Mouse (Mus musculus) forebrain, embryonic 10.5 days (tissue): ENCODE measurements around the gene Tcp10c. TPM values are rescaled to one million over a fixed set of nuclear protein-coding genes. Genes with fewer than 3 reads are reported as not detected.
"Not testable (repeated sequence)": the region's sequence is repeated elsewhere in the genome, so short reads cannot be mapped to it uniquely, and the experiment has no call there.

ENCODE experiments used
- DNase-seq: peaks from one replicate; pipeline ENCODE4 v3.0.0-alpha.2; 2017; ENCODE audit warnings: low spot score; ENCODE audit errors: extremely low spot score
- H3K27ac ChIP-seq: fragments of 300-500 bp; sonication (generic); 2 replicates; pipeline ENCODE4 v1.5.1; 2016; ENCODE audit warnings: mild to moderate bottlenecking
- H3K27me3 ChIP-seq: fragments of 300-500 bp; sonication (generic); 2 replicates; pipeline ENCODE4 v1.6.1; 2016; ENCODE audit warnings: mild to moderate bottlenecking; ENCODE audit not compliant: poor library complexity, severe bottlenecking
- H3K36me3 ChIP-seq: fragments of 300-500 bp; sonication (generic); replicated peaks from 2 replicates; pipeline ENCODE4 v1.6.1; 2016; ENCODE audit warnings: mild to moderate bottlenecking, moderate library complexity
- H3K4me1 ChIP-seq: fragments of 300-500 bp; sonication (generic); 2 replicates; pipeline ENCODE4 v1.6.1; 2016
- H3K4me3 ChIP-seq: fragments of 300-500 bp; sonication (generic); 2 replicates; pipeline ENCODE4 v1.5.1; 2016; ENCODE audit warnings: mild to moderate bottlenecking, moderate library complexity
- H3K9me3 ChIP-seq: fragments of 300-500 bp; sonication (generic); 2 replicates; pipeline ENCODE4 v1.6.1; 2016; ENCODE audit warnings: mild to moderate bottlenecking, moderate library complexity
- WGBS: fragments of 180-500 bp; shearing (Covaris S2); methylation state at CpG from one replicate; pipeline ENCODE4 v1.1.7; 2016; 5-methylcytosine and 5-hydroxymethylcytosine counted together
- polyA plus RNA-seq: library from polyadenylated mRNA; unstranded; fragments of >200 nt; fragmentation: Nextera tagmentation; extraction: Ambion mirVana; gene quantifications from 2 replicates; pipeline ENCODE4 v1.2.1, GENCODE M21; 2016

Tcp10c gene
- not detected in 2 replicates for polyA plus RNA-seq

DNA sequence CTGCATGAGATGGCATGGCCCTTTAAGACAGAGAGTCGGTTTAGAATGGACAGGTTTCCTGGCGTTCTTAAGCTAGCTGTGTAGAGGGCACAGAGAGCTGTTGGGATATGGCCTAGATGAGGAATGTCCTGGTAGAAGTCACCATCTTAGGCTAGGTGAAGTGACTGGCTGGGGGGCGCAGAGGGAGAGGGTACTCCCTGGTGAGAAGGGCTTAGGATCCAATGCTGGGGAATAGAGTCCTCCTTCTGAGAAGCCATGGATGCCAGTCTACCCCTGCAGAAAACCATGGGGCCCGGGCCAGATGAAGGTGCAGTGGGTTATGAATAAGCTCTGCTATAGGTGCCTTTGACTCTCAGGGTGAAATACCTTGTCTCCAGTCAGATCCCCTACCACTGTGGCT is at the start of gene Tcp10c:
TSS of gene Tcp10c (plus strand) at position 52 of the 400 bp plus-strand sequence.
- peaks cover 42% of the 10 kb centered on the region for H3K9me3 ChIP-seq
- H3K27me3 ChIP-seq, H3K4me1 ChIP-seq, DNase-seq, H3K27ac ChIP-seq, H3K4me3 ChIP-seq, H3K36me3 ChIP-seq: not testable (repeated sequence)
- 89% methylated on average over 4 of the region's 4 CpGs for WGBS

- not testable (repeated sequence) for DNase-seq, H3K27me3 ChIP-seq, H3K27ac ChIP-seq, H3K4me1 ChIP-seq, H3K4me3 ChIP-seq, H3K36me3 ChIP-seq
- WGBS, result 82% methylated on average over 5 of the region's 6 CpGs
- H3K9me3 ChIP-seq, result peaks cover 46% of the 10 kb centered on the region
Measured at GRCm38 (mm10) chr17:13307852-13308251, 46.5 kb upstream of the Tcp10c start.

DNA sequence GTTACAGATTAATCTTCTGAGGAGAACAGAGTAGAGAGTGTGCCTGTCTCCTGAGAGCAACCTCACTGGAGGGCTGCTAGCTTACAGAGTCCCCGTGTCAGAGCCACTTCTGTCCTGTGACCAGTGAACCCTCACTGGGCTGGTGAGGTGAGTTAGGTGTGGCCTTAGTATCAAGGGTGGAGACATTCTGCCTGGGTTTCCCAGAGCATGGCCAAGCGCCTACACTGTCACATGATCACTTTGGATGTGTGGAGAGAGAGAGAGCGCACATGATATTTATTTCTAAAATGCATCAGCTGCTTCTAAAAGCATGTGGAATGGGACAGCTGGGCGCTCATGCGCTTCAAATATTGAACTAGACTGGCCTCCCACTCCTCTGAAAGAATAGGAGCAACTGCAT is 46.0 kb upstream of the Tcp10c start:
- not testable (repeated sequence) for H3K27me3 ChIP-seq, H3K27ac ChIP-seq, H3K36me3 ChIP-seq, DNase-seq, H3K4me1 ChIP-seq, H3K4me3 ChIP-seq
- 86% methylated on average over 5 of the region's 5 CpGs for WGBS
- H3K9me3 ChIP-seq, result peaks cover 48% of the 10 kb centered on the region

DNA sequence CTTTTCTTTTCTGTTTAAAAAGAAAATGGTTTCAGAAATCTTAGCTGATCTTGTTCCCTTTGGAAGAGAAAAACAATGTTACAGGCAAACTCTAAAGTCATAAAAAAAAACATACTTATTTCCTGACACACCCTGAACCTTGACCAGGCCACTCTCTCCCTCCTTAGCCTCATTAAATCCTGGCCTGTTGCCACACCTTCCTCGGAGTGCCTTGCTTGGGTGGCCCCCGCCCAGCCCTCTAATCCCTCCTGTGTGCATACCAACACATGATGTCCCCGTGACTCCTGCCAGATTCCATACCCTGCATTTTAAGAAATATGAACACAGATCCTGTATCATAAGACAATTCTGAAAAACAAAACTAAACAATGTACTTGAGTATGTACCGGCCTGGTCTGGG is 45.6 kb upstream of the Tcp10c start:
- H3K27me3 ChIP-seq, H3K27ac ChIP-seq, H3K4me1 ChIP-seq, DNase-seq, H3K4me3 ChIP-seq, H3K36me3 ChIP-seq: not testable (repeated sequence)
- H3K9me3 ChIP-seq, result peaks cover 52% of the 10 kb centered on the region
- WGBS, result 88% methylated on average over 4 of the region's 4 CpGs

DNA sequence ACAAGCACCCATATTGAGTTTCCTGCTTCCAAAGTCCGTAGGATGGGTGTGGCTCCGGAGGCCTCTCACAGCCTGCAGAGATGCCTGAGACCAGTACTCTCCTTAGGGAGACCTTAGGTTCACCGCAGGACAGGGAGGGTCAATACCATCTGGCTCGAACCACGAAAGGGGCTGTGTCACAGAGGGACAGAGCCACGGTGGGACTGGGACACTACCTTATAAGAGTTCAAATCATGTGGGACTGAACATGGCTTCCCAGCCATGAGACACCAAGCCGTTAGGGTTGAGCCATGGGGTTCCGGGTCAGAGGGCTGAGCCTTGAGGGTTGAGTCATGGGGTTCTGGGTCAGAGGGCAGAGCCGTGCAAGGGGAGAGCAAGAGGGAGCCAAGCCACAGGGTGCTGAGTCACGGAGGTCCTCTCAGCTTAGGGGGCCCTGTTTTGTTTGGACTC is 45.2 kb upstream of the Tcp10c start:
- H3K27ac ChIP-seq, H3K4me3 ChIP-seq, H3K4me1 ChIP-seq, H3K36me3 ChIP-seq, H3K27me3 ChIP-seq, DNase-seq: not testable (repeated sequence)
- peaks cover 57% of the 10 kb centered on the region for H3K9me3 ChIP-seq
- 93% methylated on average over 10 of the region's 10 CpGs for WGBS

- H3K36me3 ChIP-seq, H3K27me3 ChIP-seq, H3K4me3 ChIP-seq, H3K27ac ChIP-seq, DNase-seq, H3K4me1 ChIP-seq: not testable (repeated sequence)
- H3K9me3 ChIP-seq, result peaks cover 79% of the 10 kb centered on the region
- WGBS, result 87% methylated on average over 4 of the region's 4 CpGs
Measured at GRCm38 (mm10) chr17:13329967-13330366, 24.4 kb upstream of the Tcp10c start.

GRCm38 (mm10) chr17:13331179-13331578 is 23.2 kb upstream of the Tcp10c start:
- peaks cover 75% of the 10 kb centered on the region for H3K9me3 ChIP-seq
- not testable (repeated sequence) for H3K36me3 ChIP-seq, H3K27ac ChIP-seq, DNase-seq, H3K27me3 ChIP-seq, H3K4me1 ChIP-seq, H3K4me3 ChIP-seq
- 85% methylated on average over 4 of the region's 4 CpGs for WGBS

DNA sequence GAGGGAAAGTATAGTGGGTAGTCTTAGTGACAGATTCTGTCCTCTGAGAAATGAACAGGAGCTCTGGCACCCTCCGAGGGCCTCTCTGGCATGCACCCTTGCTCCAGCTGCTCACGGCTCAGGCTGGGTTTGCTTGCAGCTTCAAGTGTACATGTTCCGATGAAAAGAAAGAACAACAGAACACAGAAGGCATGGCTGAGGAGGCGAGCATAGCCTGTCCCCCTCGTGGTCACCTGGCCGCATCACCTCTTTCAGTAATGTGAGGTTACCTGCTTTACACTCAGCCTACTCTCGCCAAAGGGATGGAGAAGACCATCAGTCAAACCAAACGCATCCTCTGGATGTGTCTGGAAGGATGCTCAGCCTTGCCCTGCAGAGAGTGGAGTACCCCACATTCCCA is 21.9 kb upstream of the Tcp10c start:
- 89% methylated on average over 8 of the region's 8 CpGs for WGBS
- not testable (repeated sequence) for H3K4me1 ChIP-seq, DNase-seq, H3K27ac ChIP-seq, H3K4me3 ChIP-seq, H3K36me3 ChIP-seq, H3K27me3 ChIP-seq
- peaks cover 80% of the 10 kb centered on the region for H3K9me3 ChIP-seq

DNA sequence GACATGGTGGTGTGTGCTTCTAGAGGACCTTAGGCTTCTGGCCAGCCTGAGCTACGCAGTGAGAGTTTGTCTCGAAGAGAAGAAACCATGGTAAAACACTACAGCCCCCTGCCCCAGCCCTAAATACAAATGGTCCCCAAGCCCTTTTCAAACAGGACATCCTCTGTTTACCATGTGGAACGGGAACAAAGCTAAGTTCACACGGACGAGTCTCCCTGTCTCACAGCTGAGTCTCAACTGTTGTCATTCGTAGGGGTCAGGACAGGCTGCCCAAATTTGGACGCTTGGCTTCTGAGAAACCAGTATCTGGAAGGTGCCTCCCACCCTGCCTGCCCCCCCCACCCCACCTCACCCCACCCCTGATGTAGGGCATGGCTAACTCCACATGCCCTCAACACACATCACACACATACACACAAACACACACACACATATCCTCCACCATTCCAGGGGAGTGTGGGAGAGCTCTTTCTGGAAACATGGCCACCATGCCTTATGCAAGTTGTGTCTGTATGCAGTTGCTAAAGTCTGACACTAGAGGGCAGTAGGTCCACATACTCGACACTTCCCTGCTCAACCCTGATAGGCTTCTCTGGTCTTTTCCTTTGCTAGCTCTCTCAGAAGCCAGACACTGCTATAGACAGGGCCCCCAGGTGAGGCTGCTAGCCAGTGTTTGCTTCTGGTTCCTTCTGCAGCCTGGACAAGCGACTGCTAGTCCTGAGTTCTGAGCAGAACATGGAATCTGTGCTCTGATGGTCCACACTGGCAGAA is 17.2 kb upstream of the Tcp10c start:
- not testable (repeated sequence) for H3K27ac ChIP-seq, H3K27me3 ChIP-seq, H3K4me3 ChIP-seq, H3K4me1 ChIP-seq, H3K36me3 ChIP-seq, DNase-seq
- 69% methylated on average over 9 of the region's 9 CpGs for WGBS
- peaks cover 59% of the 10 kb centered on the region for H3K9me3 ChIP-seq

DNA sequence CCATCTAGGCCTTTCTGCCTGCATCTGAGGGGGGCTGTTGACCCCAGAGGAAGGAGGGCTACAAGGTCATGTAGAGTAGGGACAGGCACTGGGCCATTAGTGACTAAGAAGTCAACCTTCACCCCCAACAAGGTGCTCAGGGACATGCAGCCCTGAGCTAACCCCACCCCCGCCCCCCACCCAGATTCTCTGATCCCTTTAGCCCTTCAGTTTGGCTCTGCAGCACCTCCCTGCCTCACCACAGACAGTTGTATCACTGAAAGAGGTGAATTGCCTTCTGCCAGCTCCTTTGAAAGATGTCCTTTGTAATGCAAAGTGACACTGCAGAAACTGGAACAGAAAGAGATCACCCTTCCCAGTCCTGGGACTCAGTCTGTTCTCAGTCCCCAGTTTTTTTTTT is 16.4 kb upstream of the Tcp10c start:
- H3K27me3 ChIP-seq, H3K27ac ChIP-seq, H3K4me3 ChIP-seq, H3K36me3 ChIP-seq, H3K4me1 ChIP-seq, DNase-seq: not testable (repeated sequence)
- 64% methylated on average over 1 of the region's 1 CpGs for WGBS
- H3K9me3 ChIP-seq, result peaks cover 57% of the 10 kb centered on the region

GRCm38 (mm10) chr17:13340071-13340470 is 14.3 kb upstream of the Tcp10c start:
- peaks cover 42% of the 10 kb centered on the region for H3K9me3 ChIP-seq
- WGBS, result 86% methylated on average over 1 of the region's 1 CpGs
- not testable (repeated sequence) for H3K27me3 ChIP-seq

DNA sequence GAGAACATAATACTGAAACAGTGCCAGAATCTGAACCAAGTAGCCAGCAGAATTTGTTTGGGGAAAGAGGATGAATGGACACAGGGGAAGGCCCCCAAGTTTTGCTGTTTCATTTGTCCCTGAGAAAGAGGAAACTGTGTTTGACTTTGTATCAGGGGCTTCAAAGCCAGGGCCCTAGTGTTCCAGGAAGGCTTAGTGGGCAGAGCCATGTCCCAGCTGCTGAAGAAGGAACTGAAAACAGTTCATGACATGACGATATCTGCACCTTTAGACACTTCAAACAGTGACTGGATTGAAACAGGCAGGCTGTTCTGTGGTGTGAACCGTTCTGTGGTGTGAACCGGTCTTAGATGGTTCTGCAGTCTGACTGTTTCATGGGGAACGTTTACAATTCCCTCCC is 8.4 kb upstream of the Tcp10c start:
- not testable (repeated sequence) for H3K4me1 ChIP-seq, H3K27me3 ChIP-seq, H3K36me3 ChIP-seq, H3K4me3 ChIP-seq, H3K27ac ChIP-seq, DNase-seq
- WGBS, result no CpG with 5 or more reads among the region's 4 CpGs
- H3K9me3 ChIP-seq, result peaks cover 37% of the 10 kb centered on the region

More at GRCm38 (mm10) chr17:13340071-13340470, 14.3 kb upstream of the Tcp10c start:
- not testable (repeated sequence) for H3K4me1 ChIP-seq, H3K4me3 ChIP-seq, H3K36me3 ChIP-seq, DNase-seq, H3K27ac ChIP-seq

GRCm38 (mm10) chr17:13349563-13349962 is 4.8 kb upstream of the Tcp10c start:
- WGBS, result 87% methylated on average over 5 of the region's 5 CpGs
- DNase-seq, H3K4me3 ChIP-seq, H3K27me3 ChIP-seq, H3K4me1 ChIP-seq, H3K27ac ChIP-seq, H3K36me3 ChIP-seq: not testable (repeated sequence)
- peaks cover 35% of the 10 kb centered on the region for H3K9me3 ChIP-seq
